Mouse (Mus musculus) limb, embryonic 13.5 days (tissue): ENCODE measurements around the gene Ifitm2. TPM values are rescaled to one million over a fixed set of nuclear protein-coding genes. Genes with fewer than 3 reads are reported as not detected.

Source experiments
- ATAC-seq: fragments of 200-750 bp; cut with Nextera tagmentation; 2 replicates; pipeline ENCODE4 v1.8.0; 2017; ENCODE audit warnings: low read depth, moderate number of reproducible peaks, moderate TSS enrichment; ENCODE audit not compliant: low FRiP score
- H3K27ac ChIP-seq: fragments of 300-500 bp; sonication (generic); 2 replicates; pipeline ENCODE4 v1.5.1; 2015; ENCODE audit warnings: inconsistent platforms, mild to moderate bottlenecking, moderate library complexity
- H3K27me3 ChIP-seq: fragments of 300-500 bp; sonication (generic); 2 replicates; pipeline ENCODE4 v1.6.1; 2015; ENCODE audit warnings: mild to moderate bottlenecking, inconsistent platforms
- H3K36me3 ChIP-seq: fragments of 300-500 bp; sonication (generic); 2 replicates; pipeline ENCODE4 v1.6.1; 2015; ENCODE audit warnings: inconsistent platforms, mild to moderate bottlenecking, moderate library complexity
- H3K4me1 ChIP-seq: fragments of 300-500 bp; sonication (generic); 2 replicates; pipeline ENCODE4 v1.6.1; 2015; ENCODE audit warnings: inconsistent platforms
- H3K4me2 ChIP-seq: fragments of 300-500 bp; sonication (generic); replicated peaks from 2 replicates; pipeline ENCODE4 v1.6.1; 2015; ENCODE audit warnings: inconsistent platforms, mild to moderate bottlenecking, moderate library complexity
- H3K4me3 ChIP-seq: fragments of 300-500 bp; sonication (generic); 2 replicates; pipeline ENCODE4 v1.5.1; 2015; ENCODE audit warnings: moderate library complexity, mild to moderate bottlenecking, inconsistent platforms
- H3K9ac ChIP-seq: fragments of 300-500 bp; sonication (generic); 2 replicates; pipeline ENCODE4 v1.6.1; 2015; ENCODE audit warnings: mild to moderate bottlenecking, inconsistent platforms
- H3K9me3 ChIP-seq: fragments of 300-500 bp; sonication (generic); 2 replicates; pipeline ENCODE4 v1.6.1; 2016; ENCODE audit warnings: inconsistent platforms
- WGBS: fragments of 180-500 bp; shearing (Covaris S2); methylation state at CpG from one replicate; pipeline ENCODE4 v1.1.7; 2015; 5-methylcytosine and 5-hydroxymethylcytosine counted together
- polyA plus RNA-seq: library from polyadenylated mRNA; unstranded; fragments of >200 nt; fragmentation: Nextera tagmentation; extraction: Ambion mirVana; gene quantifications from 2 replicates; pipeline ENCODE4 v1.2.1, GENCODE M21; 2015

Gene Ifitm2
- polyA plus RNA-seq, 1 experiment from 2014 or later, result 1,181 TPM

DNA sequence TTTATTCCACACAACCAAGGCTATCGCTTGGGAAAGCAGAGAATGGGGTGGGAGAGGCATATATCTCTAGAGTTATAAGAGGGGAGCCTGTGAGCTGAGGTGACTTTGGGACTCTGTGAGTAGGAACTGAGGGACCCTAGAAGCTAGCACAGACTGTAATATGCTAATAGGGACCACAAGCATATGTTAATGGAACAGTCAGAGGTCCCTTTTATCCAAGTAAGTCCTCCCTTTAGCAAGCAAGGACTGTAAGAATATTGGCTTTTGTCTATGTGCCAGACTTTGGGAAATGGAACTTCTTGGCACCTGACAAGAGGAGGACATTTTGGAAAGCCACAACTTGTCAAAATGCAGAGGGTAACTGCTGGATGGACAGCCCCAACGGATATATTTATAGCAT, 16.9 kb downstream of the Ifitm2 start:
- peaks cover 7% of the 10 kb centered on the region for H3K36me3 ChIP-seq
- WGBS, result 19% methylated on average over 2 of the region's 2 CpGs
- ATAC-seq, result no peak
- no peak overlapping the region for H3K4me3 ChIP-seq
- no peak overlapping the region for H3K9ac ChIP-seq
- H3K27ac ChIP-seq, result no peak overlapping the region
- H3K4me1 ChIP-seq, result peaks cover 42% of the 10 kb centered on the region
- H3K9me3 ChIP-seq, result no peaks in the 10 kb centered on the region
- H3K4me2 ChIP-seq, result peak overlapping the region; percentile 51; the same call in 1 of the 2 replicates
- H3K27me3 ChIP-seq, result peaks cover 9% of the 10 kb centered on the region; the same call in 1 of the 2 replicates

DNA sequence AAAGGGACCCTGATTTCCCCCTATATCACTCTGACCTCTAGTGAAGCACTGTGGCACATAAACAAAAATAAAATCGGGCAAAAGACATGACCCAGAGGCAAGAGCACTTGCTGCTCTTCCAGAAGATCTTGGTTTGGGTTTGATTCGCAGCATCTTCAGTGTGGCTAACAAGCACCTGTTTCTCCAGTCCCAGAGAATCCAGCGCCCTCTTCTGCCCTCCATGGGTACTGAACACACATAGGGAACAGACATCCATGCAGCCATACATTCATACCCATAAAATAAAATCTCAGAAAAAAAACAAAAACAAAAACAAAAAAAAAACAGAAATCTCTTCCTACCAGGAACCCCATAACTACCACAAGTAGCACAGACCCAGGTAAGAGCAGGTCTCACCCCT, 17.4 kb downstream of the Ifitm2 start:
- peaks cover 3% of the 10 kb centered on the region for H3K36me3 ChIP-seq
- peaks cover 9% of the 10 kb centered on the region; the same call in 1 of the 2 replicates for H3K27me3 ChIP-seq
- no peak overlapping the region for H3K9ac ChIP-seq
- H3K9me3 ChIP-seq, result no peaks in the 10 kb centered on the region
- 48% methylated on average over 3 of the region's 3 CpGs for WGBS
- H3K4me2 ChIP-seq, result no peak overlapping the region
- H3K4me3 ChIP-seq, result no peak overlapping the region
- peaks cover 42% of the 10 kb centered on the region for H3K4me1 ChIP-seq
- no peak overlapping the region for H3K27ac ChIP-seq
- ATAC-seq, result no peak

DNA sequence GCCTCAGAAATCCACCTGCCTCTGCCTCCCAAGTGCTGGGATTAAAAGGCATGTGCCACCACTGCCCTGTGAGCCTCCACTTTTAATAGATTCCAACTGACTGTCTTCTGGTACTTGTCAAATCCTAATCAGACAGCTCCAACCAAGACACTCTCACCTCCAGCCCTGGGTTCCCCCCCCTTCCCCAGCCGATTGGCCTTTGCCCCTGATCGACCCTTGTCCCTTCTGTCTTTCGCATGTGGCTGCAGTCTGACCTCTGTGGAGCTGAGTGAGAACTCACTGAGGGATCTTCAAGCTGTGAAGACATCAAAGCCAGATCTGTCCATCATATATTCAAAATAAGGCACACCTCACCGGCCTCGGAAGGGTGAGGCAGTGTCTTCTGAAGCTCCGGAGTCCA, 28.6 kb downstream of the Ifitm2 start:
- Histone ChIP-seq H3K4me3 (no peak overlapping the region), H3K27me3 (peaks cover 33% of the 10 kb centered on the region), H3K9ac (no peak overlapping the region), H3K4me1 (peaks cover 8% of the 10 kb centered on the region), H3K36me3 (no peaks in the 10 kb centered on the region), H3K9me3 (0 out of 2 replicates have a peak, but pooled peaks cover 4% of the 10 kb centered on the region), H3K27ac (no peak overlapping the region), H3K4me2 (no peak overlapping the region)
- WGBS, result 83% methylated on average over 6 of the region's 6 CpGs
- ATAC-seq, result no peak

DNA sequence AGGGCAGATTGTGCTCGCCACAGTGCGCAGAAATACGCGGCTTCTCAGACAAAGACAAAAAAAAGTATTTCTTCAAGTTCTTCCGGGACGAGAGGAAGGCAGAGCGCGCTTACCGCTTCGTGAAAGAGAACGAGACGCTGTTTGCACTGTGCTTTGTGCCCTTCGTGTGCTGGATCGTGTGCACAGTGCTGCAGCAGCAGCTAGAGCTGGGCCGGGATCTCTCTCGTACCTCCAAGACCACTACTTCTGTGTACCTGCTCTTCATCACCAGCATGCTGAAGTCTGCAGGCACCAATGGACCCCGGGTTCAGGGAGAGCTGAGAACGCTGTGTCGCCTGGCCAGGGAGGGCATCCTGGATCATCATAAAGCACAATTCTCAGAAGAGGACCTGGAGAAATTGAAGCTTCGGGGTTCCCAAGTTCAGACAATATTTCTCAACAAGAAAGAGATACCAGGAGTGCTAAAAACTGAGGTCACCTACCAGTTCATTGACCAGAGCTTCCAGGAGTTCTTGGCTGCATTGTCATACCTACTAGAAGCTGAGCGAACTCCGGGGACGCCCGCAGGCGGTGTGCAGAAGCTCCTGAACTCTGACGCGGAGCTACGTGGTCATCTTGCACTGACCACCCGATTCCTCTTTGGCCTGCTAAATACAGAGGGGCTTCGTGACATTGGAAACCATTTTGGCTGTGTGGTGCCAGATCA, 32.6 kb downstream of the Ifitm2 start:
- ATAC-seq, result no peak
- Histone ChIP-seq H3K27me3 (peaks cover 69% of the 10 kb centered on the region), H3K36me3 (no peaks in the 10 kb centered on the region), H3K9me3 (no peaks in the 10 kb centered on the region), H3K4me3 (peak overlapping the region; percentile 40), H3K9ac (no peak overlapping the region), H3K4me1 (peaks cover 13% of the 10 kb centered on the region), H3K27ac (no peak overlapping the region), H3K4me2 (peak overlapping the region; percentile 67)
- 23% methylated on average over 30 of the region's 30 CpGs for WGBS

DNA sequence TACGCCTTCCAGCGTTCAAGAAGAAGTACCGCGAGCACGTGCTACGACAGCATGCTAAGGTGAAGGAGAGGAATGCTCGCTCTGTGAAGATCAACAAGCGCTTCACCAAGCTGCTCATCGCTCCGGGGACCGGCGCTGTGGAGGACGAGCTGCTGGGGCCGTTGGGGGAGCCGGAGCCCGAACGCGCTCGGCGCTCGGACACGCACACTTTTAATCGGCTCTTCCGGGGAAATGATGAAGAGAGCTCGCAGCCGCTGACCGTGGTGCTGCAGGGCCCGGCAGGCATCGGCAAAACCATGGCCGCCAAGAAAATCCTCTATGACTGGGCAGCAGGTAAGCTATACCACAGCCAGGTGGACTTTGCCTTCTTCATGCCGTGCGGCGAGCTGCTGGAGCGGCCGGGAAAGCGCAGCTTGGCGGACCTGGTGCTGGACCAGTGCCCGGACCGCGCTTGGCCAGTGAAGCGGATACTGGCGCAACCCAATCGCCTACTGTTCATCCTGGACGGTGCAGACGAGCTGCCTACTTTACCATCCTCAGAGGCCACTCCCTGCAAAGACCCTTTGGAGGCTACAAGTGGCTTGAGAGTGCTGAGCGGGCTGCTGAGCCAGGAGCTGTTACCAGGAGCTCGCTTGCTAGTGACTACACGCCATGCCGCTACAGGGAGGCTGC, 33.3 kb downstream of the Ifitm2 start:
- Histone ChIP-seq H3K4me1 (peaks cover 13% of the 10 kb centered on the region), H3K9me3 (no peaks in the 10 kb centered on the region), H3K27ac (no peak overlapping the region), H3K27me3 (peaks cover 72% of the 10 kb centered on the region), H3K4me2 (peak overlapping the region; percentile 67), H3K4me3 (peak overlapping the region; percentile 40), H3K9ac (no peak overlapping the region), H3K36me3 (no peaks in the 10 kb centered on the region)
- ATAC-seq, result no peak
- WGBS, result under 1% methylated on average over 49 of the region's 49 CpGs

DNA sequence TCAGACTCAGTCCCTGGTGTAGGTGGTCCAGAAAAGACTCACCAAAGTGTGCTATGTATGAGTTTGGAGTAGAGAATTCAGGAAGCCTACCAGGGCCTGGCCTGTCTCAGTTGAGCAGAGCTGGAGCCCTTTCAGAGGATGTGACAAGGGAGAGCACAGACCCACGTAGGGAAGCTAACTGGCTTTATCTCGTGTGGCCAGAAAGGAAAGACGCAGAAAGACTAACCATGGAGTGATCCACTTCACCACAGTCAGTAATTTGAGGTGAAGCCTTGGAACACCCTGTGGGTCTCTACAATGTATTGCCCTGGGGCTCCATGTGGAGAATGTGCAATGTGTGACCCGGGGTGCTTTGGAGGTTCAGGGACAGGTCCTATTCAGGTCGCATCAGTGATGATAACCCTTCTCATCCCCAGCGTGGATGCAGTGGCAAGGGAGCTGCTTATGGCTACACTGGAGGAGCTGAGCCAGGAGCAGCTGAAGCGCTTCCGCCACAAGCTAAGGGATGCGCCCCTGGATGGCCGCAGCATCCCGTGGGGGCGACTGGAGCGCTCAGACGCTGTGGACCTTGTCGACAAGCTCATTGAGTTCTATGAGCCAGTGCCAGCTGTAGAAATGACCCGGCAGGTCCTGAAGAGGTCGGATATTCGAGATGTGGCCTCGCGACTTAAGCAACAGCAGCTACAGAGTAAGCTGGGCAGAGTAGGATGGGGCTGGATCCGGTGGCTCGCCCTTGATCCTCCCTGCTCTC, 34.4 kb downstream of the Ifitm2 start:
- 26% methylated on average over 22 of the region's 22 CpGs for WGBS
- Histone ChIP-seq H3K36me3 (no peaks in the 10 kb centered on the region), H3K27me3 (peaks cover 72% of the 10 kb centered on the region), H3K27ac (no peak overlapping the region), H3K4me1 (peaks cover 13% of the 10 kb centered on the region), H3K9ac (no peak overlapping the region), H3K9me3 (no peaks in the 10 kb centered on the region), H3K4me2 (no peak overlapping the region), H3K4me3 (peak overlapping the region; percentile 40; the same call in 1 of the 2 replicates)
- ATAC-seq, result no peak

DNA sequence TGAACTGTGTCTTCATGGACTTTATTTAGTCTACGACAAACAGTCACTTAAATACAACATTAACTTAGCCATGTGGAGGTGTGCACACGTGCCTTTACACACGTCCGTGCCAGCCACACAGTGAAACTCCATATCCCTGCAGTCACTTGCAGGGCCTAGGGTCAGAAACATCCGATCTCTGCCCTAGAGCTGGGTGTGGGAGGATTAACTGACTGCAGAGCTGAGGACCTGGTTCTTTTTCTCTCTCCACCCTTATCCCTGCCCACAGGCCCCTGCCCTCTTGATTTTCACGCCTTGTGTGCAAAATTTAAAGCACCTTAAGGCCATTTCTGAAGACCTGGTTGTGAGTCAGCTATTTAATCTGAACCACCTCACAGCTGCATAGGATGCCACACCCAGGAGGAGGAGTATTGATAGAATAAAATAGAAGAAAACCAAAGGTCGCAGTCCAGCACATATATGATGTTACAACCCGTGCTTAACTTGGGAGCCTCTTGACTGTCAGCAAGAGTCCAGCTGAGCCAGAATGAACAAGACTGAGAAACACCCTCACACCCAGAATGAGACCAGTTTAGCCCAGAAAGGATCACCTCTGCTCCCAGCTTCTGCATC, 35.3 kb downstream of the Ifitm2 start, which contains the start of gene Nlrp6:
Gene Nlrp6, plus strand, starts transcription at position 485 of the 612 bp plus-strand sequence.
- Histone ChIP-seq H3K9ac (no peak within 1 kb of the TSS), H3K27ac (no peak within 1 kb of the TSS), H3K9me3 (no peaks in the 10 kb centered on the region), H3K36me3 (no peaks in the 10 kb centered on the region), H3K4me2 (no peak within 1 kb of the TSS), H3K4me3 (no peak within 1 kb of the TSS), H3K4me1 (peaks cover 13% of the 10 kb centered on the region), H3K27me3 (peaks cover 72% of the 10 kb centered on the region)
- ATAC-seq, result no peak
- WGBS, result 70% methylated on average over 8 of the region's 8 CpGs

DNA sequence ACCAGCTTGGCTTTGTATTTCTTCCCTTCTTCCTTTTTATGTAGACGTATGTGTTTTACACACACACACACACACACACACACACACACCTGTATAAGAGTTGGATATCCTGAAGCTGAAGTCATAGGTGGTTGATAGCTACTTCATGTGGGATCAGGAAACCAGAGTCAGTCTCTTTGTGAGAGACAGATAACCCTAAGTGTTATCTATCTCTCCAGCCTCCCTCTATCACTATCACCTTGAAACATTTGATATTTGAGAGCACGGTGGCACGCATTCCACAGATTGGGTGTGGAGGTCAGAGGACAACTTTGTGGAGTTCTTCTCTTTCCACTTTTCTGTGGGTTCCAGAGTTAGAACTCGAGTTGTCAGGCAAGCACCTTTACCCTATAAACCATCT, 35.9 kb downstream of the Ifitm2 start:
- no peak overlapping the region for H3K4me2 ChIP-seq
- H3K4me1 ChIP-seq, result peaks cover 13% of the 10 kb centered on the region
- H3K27ac ChIP-seq, result no peak overlapping the region
- no peak overlapping the region for H3K4me3 ChIP-seq
- no peaks in the 10 kb centered on the region for H3K36me3 ChIP-seq
- H3K9me3 ChIP-seq, result no peaks in the 10 kb centered on the region
- H3K9ac ChIP-seq, result no peak overlapping the region
- H3K27me3 ChIP-seq, result peaks cover 66% of the 10 kb centered on the region
- WGBS, result 78% methylated on average over 4 of the region's 4 CpGs
- ATAC-seq, result no peak

DNA sequence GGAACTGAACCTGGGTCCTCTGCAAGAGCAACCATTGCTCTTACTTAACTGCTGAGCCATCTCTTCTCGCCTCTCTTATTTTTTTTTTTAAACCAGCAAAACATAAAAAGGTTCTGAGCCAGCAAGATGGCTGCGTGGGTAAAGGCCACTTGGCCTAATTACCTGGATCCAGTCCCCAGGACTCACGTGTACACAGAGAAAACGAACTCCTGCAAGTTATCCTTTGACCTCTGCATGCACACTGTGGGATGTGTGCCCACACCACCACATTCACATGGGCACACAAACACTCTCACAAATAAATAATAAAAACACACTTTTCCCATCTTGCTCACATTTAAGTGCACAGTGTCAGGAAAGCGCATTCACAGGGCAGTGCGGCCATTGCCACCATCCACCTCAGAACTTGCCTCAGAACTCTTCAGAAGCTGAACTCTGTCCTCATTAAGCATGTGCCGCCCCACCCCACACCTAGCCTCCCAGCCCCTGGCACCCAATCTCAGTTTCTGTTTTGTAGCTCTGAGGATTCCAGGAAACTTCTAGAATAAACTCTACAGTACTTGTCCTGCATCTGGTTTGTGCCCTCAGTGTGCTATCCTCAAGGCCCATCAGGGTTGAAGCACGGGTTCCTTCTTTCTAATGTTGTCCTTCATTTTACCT, 41.6 kb downstream of the Ifitm2 start:
- H3K9me3 ChIP-seq, result no peaks in the 10 kb centered on the region
- H3K4me1 ChIP-seq, result no peaks in the 10 kb centered on the region
- no peak overlapping the region for H3K27ac ChIP-seq
- 81% methylated on average over 8 of the region's 8 CpGs for WGBS
- no peak for ATAC-seq
- H3K36me3 ChIP-seq, result no peaks in the 10 kb centered on the region
- H3K9ac ChIP-seq, result no peak overlapping the region
- no peak overlapping the region for H3K4me2 ChIP-seq
- peaks cover 9% of the 10 kb centered on the region for H3K27me3 ChIP-seq
- no peak overlapping the region for H3K4me3 ChIP-seq

DNA sequence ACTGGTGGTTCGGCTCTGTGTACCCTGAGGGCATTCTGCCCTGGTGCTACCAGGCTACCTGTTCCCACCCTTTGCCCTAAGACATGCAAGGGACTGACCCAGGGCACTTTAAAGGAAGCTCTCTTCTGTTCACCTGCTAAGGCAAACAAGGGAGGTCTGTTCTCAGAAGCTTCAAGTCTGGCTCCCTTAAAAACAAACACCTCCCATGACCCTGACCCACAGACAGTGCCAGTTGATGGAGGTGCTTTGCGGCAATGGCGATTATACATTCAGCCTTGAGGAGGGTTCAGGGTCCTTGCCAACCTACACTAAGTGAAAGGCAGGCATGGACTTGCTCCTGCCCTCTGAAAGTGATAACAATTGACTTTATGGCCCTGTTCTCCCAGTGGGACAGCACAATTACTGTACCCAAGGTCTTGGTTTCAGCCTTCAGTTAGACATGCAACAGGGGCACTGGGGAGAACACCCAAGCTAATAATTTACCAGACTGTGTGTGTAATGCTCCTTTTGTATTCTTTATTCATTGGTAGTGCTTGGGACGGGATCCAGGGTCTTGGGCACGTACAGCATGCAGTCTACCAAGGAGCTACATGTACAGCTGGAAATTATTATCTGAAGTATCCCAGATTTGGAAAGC, 42.8 kb downstream of the Ifitm2 start:
- no peak overlapping the region for H3K4me3 ChIP-seq
- H3K36me3 ChIP-seq, result no peaks in the 10 kb centered on the region
- 61% methylated on average over 5 of the region's 5 CpGs for WGBS
- H3K4me2 ChIP-seq, result no peak overlapping the region
- H3K9me3 ChIP-seq, result no peaks in the 10 kb centered on the region
- peaks cover under 1% of the 10 kb centered on the region; the same call in 1 of the 2 replicates for H3K27me3 ChIP-seq
- H3K9ac ChIP-seq, result no peak overlapping the region
- H3K27ac ChIP-seq, result no peak overlapping the region
- no peak for ATAC-seq
- peaks cover 3% of the 10 kb centered on the region for H3K4me1 ChIP-seq

DNA sequence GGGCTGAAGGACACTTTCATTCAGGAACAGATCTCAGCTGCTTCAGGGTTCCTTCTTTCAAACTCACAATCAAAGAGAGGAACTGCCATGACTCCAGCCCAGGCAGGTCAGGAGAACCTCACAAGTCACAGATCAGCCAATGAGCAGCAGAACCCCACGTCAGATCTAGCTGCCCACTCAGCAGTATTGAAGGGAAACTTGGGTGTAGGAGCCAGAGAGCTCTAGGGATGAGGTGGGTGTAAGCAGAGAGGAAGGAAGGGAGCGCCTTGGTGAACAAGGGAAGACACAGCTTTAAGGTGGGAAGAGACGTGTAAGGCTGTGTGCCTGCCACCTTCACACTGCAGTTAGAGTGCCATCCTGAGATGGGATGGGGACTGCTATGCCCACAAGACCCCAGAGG, 43.5 kb downstream of the Ifitm2 start:
- Histone ChIP-seq H3K4me2 (no peak overlapping the region), H3K9me3 (no peaks in the 10 kb centered on the region), H3K4me1 (peaks cover 3% of the 10 kb centered on the region), H3K4me3 (no peak overlapping the region), H3K27me3 (no peaks in the 10 kb centered on the region; the same call in 1 of the 2 replicates), H3K36me3 (no peaks in the 10 kb centered on the region), H3K9ac (no peak overlapping the region), H3K27ac (no peak overlapping the region)
- ATAC-seq, result no peak
- 72% methylated on average over 3 of the region's 3 CpGs for WGBS
